Mouse (Mus musculus) MEL-GATA-1-ER (cell line): Measurements from ENCODE around the gene Prtg.
A peak's percentile ranks its signal among the peaks of the same experiment; 100 is the strongest.

Experiments
- DNase-seq: peaks from one replicate; pipeline ENCODE4 v3.0.0-alpha.2; 2012; ENCODE audit warnings: low read depth; ENCODE audit errors: extremely low read depth

The Prtg gene

DNA sequence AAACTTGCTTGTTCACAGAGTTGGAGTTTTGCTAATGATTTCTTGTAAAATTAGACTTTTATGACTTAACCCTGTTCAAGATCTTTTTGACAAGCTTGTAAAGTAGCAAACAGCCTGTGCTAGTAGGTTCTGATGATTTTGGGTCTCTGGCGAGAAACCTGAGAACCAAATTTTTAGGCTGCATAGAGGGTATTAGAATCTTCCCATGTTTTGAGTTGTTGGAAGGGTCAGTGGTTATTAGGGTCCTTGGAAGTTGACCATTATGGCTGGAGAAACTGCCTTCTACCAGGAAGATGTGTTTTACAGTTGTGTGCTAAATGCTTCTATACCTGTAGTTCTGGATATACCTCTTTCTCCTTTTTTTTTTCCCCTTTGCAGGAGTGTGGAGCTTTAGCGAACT, 2.4 kb downstream of the Prtg start:
- no peak for DNase-seq

GRCm38 (mm10) chr9:72810607-72811006, 3.9 kb downstream of the Prtg start:
- no peak for DNase-seq

GRCm38 (mm10) chr9:72812091-72812490, 5.4 kb downstream of the Prtg start:
- DNase-seq = no peak

DNA sequence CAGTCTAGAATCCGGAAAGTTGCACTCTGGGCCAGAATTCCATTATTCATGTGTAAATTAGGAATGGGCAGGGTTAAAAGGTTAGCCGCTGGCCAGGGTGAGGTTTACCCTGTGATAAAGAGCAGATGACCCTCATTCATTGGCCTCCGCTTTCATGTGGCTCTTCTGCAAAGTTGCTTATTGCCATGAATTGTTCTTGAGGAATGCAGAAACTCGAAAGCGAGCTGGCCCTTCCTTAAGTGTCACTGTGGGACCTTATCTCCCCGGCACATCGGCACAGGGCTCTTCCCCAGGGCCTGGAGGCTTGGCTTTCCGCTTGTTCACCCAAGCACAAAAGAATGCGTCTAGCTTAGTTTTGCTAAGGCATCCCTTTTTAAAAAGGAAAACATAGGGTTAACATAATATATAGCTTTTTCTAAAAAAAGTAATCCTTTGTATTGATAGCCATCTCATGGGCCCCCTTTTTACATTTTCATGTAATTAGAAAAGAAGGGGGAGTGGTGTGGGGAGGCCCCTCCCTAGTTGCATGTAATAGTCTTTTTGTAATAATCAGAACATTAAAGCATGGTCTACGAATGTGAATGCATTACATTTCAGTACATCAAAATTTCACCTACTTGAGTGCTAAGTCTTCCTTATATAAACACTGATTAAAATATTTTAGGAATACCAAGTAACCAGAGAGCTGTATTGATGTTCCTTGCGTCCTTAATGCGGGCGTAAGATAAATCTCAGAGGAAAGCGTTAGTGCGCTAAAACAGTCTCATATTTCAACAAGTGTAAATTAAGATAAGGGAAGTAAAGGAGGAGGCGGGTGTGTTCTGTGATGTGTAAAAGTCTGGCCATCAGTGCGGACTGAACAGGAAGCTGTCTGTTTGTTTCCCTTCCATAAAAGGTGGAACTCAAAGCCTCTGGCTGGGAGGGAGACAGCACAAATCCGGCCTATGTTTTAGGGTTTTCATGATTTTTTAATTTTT, 6.2 kb downstream of the Prtg start:
- peak; percentile 72 for DNase-seq

- no peak for DNase-seq
Measured at GRCm38 (mm10) chr9:72825511-72825910, 18.8 kb downstream of the Prtg start.

DNA sequence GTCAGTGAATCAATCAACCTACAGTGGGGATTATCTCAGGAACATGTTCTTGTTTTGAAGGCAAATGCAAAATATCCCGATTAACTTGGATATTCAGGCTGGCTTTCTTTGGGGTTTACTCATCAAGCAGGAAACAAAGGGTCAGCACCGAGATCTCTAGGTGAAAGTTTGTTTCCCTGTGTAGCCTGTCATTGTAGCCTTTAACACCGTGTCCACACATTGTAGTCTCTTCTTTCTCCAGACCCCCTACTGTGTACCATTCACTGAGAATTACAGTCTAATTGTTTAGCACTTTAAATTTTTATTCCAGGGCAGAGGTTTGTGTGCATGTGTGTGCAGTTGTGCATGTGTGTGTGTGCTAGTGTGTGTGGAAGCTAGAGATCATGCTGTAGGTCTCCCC, 19.3 kb downstream of the Prtg start:
- DNase-seq = no peak

DNA sequence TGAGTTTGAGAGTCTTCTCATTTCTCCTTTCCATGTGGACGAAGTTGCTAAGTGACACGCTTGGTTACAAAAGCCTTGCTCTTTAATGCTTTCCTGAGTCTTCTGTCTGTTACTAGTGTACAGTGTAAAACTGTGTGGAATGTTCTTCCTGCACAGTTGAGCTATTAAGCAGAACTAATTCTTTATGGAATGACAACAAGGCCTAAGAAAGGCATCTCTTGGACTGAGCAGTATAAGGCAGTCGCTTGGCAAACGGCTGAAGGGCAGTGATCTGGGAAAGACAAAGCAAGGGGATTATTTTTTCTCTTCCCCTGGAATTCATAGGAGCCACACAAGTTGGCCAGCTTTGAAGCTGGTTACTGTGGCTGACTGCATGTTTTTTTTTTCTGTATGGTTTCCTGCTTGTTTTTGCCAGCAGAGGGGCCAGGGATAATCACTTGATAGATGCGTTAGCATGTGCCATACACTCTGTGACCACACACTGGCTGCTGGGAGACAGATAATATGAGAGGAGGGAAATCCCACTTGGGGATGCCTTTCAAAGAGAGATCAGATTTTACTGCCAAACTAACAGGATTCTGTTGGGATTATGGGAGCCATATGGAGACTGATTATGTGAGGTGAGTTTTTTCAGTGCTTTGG, 22.1 kb downstream of the Prtg start:
- DNase-seq = no peak

DNA sequence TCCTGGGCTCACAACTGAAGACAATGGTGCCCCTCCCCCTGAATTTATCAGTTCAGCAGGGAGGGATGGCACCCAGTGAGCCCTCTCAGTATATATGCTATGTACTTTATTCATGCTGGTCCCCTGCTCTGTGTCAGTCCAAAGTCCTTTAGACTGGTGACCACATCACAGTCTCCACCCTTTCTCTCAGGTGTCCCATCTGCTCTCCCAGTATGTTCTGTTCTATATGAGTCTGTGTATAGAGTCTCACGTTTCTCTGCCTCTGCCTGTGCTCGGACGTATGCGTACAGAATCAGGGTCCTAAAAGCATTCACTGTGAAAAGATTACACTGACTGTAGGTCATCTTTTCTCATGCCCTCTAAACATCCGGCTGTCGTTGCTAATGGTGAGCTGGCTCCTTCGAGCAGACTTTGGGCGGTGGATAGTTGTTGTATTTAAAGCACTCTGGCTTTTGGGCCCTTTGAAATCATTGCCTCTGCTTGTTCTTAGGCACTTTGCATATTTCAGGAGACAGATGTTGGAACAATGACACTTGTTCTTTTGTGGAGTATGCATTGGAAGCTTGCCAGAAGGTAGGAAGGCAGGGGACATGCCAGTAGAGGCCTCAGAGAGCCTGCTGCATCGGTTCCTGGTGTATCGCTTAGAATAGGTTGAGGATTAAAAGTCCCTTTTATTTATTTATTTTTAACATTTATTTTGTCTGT, 27.5 kb downstream of the Prtg start:
- DNase-seq = no peak

DNA sequence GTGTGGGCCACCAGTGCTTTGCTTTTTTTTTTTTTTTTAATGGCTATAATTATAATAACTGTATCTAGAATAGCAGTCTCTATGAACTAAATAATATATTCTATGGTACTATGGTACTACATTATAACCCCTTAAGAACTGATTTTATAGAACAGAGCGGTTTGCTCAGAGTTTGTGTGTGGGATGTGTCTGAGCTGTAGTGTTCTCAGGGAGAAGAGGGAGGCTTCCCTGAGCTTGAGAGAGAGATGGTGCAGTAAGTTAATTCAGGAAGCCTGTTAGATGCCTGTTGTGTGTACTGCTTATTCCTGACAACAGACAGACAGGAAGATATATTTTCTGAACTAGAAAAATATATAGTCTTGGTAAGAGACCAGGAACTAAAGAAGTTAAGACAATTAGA, 28.3 kb downstream of the Prtg start:
- no peak for DNase-seq

- DNase-seq = no peak
Measured at GRCm38 (mm10) chr9:72836708-72837495, 30.2 kb downstream of the Prtg start.

DNA sequence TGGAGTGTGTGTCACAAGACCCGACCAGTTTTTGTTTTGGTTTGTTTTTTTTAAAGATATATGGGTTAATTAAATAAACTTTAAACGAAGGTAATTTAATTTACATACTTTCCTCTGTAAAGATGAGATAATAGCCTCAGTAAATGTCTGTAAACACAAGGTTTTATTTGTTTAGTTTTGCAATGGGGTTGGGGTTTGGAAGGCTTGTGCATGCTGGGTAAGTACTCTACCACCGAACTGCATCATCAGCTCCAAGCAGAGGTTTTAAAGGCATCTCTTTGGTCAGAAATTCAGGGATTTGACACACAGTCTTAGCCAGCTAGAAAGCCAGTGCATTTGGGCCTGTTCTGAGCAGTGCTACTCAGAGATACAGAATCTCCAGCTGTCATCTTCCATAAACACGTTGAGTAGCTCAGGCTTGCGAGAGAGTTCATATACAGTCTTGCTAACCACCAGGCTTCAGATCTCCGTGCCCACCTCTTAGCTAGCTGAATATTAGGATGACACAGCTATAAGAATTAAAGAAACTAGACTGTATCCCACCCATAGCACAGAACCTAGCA, 31.0 kb downstream of the Prtg start:
- DNase-seq = no peak

GRCm38 (mm10) chr9:72838256-72838655, 31.6 kb downstream of the Prtg start:
- no peak for DNase-seq

- DNase-seq = no peak
Measured at GRCm38 (mm10) chr9:72839346-72839990, 32.8 kb downstream of the Prtg start.

GRCm38 (mm10) chr9:72844496-72844895, 37.8 kb downstream of the Prtg start:
- DNase-seq = no peak

- DNase-seq = no peak
Measured at GRCm38 (mm10) chr9:72846160-72846559, 39.5 kb downstream of the Prtg start.

- no peak for DNase-seq
Measured at GRCm38 (mm10) chr9:72851541-72851940, 44.9 kb downstream of the Prtg start.

GRCm38 (mm10) chr9:72851979-72852378, 45.3 kb downstream of the Prtg start:
- no peak for DNase-seq

DNA sequence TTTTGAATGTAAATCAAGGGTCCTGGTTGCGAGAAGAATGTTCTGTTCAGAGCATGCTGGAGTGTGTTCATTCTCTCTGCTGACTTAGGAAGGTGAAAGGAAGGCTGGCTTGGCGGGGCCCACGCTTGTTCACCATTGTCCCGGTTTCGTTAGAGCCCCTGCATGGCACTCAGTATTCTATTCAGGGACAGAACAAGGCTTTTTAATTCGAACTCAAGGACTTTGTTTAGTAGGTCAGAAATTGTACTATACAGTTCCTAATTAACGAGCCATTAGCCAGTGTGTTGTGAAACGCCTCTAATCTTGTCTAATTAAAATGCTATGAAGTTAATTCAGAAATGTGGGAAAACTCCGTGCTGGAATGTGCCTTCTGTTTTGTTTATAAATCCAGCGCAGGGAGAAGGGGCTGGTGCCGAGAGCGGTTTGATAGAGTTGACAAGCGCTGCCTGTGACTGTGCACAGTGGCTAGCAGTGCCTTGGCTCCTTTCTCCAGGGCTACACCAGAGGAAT, 47.1 kb downstream of the Prtg start:
- no peak for DNase-seq

- DNase-seq = no peak
Measured at GRCm38 (mm10) chr9:72856721-72857120, 50.0 kb downstream of the Prtg start.

GRCm38 (mm10) chr9:72860764-72861163, 54.1 kb downstream of the Prtg start:
- DNase-seq = no peak
